Mouse (Mus musculus): ENCODE data around the gene Ccl2.

GRCm38 (mm10) chr11:82022504-82023056 lies 12.8 kb upstream of the Ccl2 start:
- no peak for TF ChIP-seq CTCF (IDR thresholded peaks at IDR 0.05; ENCODE audit: low read depth, low read length)
- no peak for TF ChIP-seq POLR2A (IDR thresholded peaks at IDR 0.05; ENCODE audit: borderline replicate concordance, low read depth, low read length)

All from bone marrow macrophage, adult 2 months (primary cell).